Mouse (Mus musculus): Measurements from ENCODE around the gene Fam178b. TPM values are rescaled to one million over a fixed set of nuclear protein-coding genes. Genes with fewer than 3 reads are reported as not detected.

Gene Fam178b
- polyA plus RNA-seq, 1 experiment from 2014 or later: 3.0 TPM

DNA sequence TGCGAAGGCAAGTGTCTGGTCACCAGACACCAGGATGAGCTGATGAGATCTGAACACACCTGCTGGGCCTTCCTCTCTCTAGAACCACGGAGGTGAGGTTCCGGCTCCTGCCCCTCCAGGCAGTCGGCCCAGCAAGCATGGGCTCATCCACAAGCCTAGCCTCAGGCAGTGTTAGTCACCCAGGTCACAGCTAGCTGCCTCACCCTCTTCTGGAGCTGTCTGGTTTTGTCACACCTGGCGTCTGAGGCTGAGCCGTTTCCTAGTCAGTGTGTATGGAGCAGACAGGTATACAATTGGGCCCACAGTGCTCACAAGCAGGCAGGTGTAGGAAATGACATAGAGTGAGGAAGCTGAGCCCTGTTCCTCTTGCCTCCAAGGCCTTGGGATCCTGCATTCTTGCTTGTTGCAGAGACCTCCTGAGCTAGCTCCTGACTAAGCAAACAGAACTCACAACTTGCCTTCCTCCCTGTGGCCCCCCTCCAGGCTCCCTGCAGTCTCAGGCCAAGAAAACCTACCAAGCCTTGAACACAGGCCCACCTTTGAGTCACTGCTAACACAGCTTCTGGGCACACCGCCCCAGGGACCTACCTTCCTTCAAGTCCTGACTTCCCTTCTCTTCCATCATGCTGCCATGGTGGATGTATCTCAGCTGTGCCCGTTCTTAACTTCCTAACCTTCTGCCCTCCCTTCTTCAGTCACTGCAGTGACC lies 99.4 kb downstream of the Fam178b start:
- WGBS: 76% methylated on average over 8 of the region's 8 CpGs
- no peak overlapping the region for H3K4me3 ChIP-seq
- no peak for ATAC-seq (ENCODE audit: insufficient number of reproducible peaks, low FRiP score)
- no peak overlapping the region for H3K9ac ChIP-seq
- 0 out of 2 replicates have a peak overlapping the region, but pooled peaks have one; percentile 1 for H3K4me2 ChIP-seq
- no peaks in the 10 kb centered on the region for H3K36me3 ChIP-seq
- peak overlapping the region; percentile 80; the same call in 1 of the 2 replicates for H3K27ac ChIP-seq (ENCODE audit: poor library complexity, severe bottlenecking)
- H3K27me3 ChIP-seq (replicated peaks): no peaks in the 10 kb centered on the region
- H3K4me1 ChIP-seq (replicated peaks): peaks cover 69% of the 10 kb centered on the region
- H3K9me3 ChIP-seq (replicated peaks): no peaks in the 10 kb centered on the region

DNA sequence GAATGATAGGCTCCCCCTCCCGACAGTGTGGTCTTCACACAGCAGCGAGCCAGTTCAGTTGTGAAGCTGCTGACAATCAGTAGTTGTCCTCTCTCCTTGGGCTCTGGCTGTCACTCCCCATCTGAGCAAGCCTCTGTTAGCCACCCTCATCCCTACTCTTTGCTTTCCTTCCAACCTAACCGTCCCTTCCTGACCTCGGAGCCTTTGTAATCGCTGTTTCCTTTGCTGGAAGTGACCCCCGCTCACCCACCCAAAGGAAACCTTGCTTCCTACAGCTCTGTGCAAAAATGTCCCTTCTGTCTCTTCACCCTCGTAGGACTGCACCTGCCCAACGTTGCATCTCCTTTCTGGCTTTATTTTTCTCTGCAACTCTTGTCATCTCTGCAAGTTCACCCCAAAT lies 100.8 kb downstream of the Fam178b start:
- Histone ChIP-seq H3K9me3 (replicated peaks) (no peaks in the 10 kb centered on the region), H3K27ac (ENCODE audit: poor library complexity, severe bottlenecking) (no peak overlapping the region), H3K36me3 (no peaks in the 10 kb centered on the region), H3K27me3 (replicated peaks) (no peaks in the 10 kb centered on the region), H3K4me3 (no peak overlapping the region), H3K4me2 (no peak overlapping the region), H3K4me1 (replicated peaks) (peaks cover 68% of the 10 kb centered on the region), H3K9ac (no peak overlapping the region)
- no peak for ATAC-seq (ENCODE audit: insufficient number of reproducible peaks, low FRiP score)
- WGBS: 62% methylated on average over 8 of the region's 8 CpGs

DNA sequence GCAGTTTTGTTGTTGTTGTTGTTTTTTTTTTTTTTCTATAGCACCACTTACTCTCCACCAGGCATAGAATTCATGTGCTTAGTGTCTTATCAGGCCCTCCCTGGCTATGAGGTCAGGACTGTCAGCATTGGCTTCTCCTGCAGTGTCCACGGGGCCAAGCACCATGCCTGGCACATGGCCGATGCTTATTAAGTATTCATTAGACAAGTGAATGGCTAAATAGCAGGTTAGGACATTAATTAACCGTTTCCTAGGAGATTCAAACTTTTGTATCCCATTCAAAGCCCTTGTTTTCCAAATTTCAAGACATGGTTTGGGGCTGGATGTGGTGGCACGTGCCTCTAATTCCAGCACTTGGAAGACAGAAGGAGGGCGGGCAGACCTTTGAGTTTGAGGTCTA lies 101.7 kb downstream of the Fam178b start:
- Histone ChIP-seq H3K36me3 (no peaks in the 10 kb centered on the region), H3K4me1 (replicated peaks) (peaks cover 74% of the 10 kb centered on the region), H3K4me3 (no peak overlapping the region), H3K9me3 (replicated peaks) (no peaks in the 10 kb centered on the region), H3K4me2 (peak overlapping the region; percentile 63), H3K27ac (ENCODE audit: poor library complexity, severe bottlenecking) (peak overlapping the region; percentile 93), H3K27me3 (replicated peaks) (no peaks in the 10 kb centered on the region), H3K9ac (no peak overlapping the region)
- WGBS: 63% methylated on average over 5 of the region's 5 CpGs
- ATAC-seq (ENCODE audit: insufficient number of reproducible peaks, low FRiP score): no peak

DNA sequence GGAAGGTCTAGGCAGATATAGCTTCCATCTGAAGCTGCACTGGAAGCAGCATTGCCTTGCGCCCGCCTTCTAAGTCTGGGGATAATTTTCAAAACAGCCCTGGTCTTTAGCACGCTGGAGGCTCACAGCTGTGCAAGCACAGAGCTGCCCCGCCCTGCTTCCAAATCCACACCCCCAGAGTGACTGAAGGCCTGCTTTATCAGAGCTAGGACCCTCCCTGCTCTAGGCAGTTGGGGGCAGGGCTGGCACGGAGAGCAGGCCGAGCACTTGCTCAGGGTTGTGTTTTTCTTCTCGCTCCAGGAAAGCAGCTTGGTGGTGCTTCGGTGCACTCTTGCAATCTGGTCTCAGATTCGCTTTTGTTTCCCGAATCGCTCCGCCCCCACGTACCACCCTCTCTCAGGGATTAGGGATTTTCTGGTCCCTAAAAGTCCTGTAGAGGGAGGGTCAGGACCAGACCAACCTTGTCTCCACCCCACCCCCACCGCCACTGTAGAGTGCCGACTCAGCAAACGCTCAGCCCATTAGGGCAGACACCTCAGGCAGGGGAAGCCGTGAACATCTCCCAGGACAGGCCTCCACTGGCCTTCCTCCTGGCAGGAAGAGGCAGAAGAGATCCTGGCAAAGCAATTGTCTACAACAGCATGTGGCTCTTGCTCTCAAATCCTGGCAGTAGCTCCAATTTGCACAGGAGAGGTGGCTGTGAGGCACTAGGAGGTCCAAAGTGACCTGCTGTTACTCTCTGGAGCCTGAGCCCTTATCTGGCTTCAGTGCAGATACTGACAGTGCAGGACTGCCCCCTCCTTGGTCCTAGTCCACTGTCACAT lies 102.4 kb downstream of the Fam178b start:
- Histone ChIP-seq H3K4me1 (replicated peaks) (peaks cover 72% of the 10 kb centered on the region), H3K27ac (ENCODE audit: poor library complexity, severe bottlenecking) (peak overlapping the region; percentile 93), H3K9ac (peak overlapping the region; percentile 66), H3K4me2 (peak overlapping the region; percentile 63), H3K9me3 (replicated peaks) (no peaks in the 10 kb centered on the region), H3K4me3 (peak overlapping the region; percentile 26), H3K36me3 (no peaks in the 10 kb centered on the region), H3K27me3 (replicated peaks) (no peaks in the 10 kb centered on the region)
- ATAC-seq (ENCODE audit: insufficient number of reproducible peaks, low FRiP score): peak; percentile 92
- 2% methylated on average over 17 of the region's 17 CpGs for WGBS

DNA sequence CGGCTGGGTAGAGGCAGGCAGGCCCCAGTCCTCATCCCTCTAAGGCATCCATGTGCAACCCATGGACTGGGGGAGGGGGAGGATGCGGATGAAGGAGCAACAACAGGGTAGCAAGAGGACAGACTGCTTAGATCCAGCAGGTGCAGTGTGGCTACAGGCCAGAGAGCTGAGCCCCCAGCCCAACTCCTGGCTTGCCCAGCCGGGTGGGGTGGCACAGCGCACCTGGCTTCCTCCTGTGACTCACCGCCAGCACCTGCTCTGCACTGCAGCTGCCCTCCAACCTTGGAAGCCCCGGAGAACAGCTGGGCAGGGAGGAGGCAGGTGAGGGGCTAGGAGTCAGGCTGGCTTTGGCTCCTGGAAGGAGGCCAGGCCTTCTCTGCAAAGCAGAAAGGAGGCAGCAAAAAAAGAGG lies 103.0 kb downstream of the Fam178b start:
- H3K4me2 ChIP-seq: peak overlapping the region; percentile 63
- H3K4me1 ChIP-seq (replicated peaks): peaks cover 69% of the 10 kb centered on the region
- H3K27me3 ChIP-seq (replicated peaks): no peaks in the 10 kb centered on the region
- peak overlapping the region; percentile 26 for H3K4me3 ChIP-seq
- peak overlapping the region; percentile 66 for H3K9ac ChIP-seq
- peak; percentile 10; the same call in 1 of the 2 replicates for ATAC-seq (ENCODE audit: insufficient number of reproducible peaks, low FRiP score)
- H3K36me3 ChIP-seq: no peaks in the 10 kb centered on the region
- H3K27ac ChIP-seq (ENCODE audit: poor library complexity, severe bottlenecking): peak overlapping the region; percentile 93
- no peaks in the 10 kb centered on the region for H3K9me3 ChIP-seq (replicated peaks)
- 30% methylated on average over 6 of the region's 6 CpGs for WGBS

DNA sequence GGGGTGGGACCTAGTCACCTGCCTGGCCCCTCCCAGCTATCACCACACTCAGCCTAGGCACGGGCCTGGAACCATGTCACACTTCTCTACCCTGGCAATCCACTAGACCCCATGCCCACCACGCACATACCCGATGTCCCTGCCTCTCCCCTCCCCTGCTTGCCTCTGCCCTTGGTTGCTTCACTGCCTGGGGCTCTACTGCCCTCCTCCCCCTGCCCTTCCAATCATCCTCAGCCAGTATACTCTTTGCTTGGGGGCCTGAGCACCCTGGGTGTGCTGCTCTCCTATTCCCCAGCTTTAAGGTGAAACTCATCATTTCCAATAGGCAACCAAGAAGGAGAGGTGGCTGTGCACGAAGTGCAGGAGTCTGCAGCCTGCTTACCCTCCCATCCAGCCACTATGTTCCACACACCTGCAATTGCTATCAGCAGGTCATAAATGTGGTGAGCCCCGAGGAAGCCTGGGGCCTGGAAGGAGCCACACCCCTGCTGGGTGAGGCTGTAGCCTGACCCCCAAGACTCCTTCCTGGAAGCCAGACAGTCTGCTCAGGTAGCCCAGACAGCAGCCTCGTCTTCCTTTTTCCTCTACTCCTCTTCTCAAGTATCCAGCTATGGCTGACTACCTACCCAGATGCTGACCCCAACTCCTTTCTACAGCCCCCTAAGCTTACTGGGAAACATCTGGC lies 105.8 kb downstream of the Fam178b start:
- ATAC-seq (ENCODE audit: insufficient number of reproducible peaks, low FRiP score): no peak
- Histone ChIP-seq H3K9me3 (replicated peaks) (no peaks in the 10 kb centered on the region), H3K4me1 (replicated peaks) (peaks cover 58% of the 10 kb centered on the region), H3K36me3 (no peaks in the 10 kb centered on the region), H3K9ac (no peak overlapping the region), H3K4me2 (no peak overlapping the region), H3K27me3 (replicated peaks) (no peaks in the 10 kb centered on the region), H3K27ac (ENCODE audit: poor library complexity, severe bottlenecking) (no peak overlapping the region), H3K4me3 (no peak overlapping the region)
- 61% methylated on average over 6 of the region's 6 CpGs for WGBS

DNA sequence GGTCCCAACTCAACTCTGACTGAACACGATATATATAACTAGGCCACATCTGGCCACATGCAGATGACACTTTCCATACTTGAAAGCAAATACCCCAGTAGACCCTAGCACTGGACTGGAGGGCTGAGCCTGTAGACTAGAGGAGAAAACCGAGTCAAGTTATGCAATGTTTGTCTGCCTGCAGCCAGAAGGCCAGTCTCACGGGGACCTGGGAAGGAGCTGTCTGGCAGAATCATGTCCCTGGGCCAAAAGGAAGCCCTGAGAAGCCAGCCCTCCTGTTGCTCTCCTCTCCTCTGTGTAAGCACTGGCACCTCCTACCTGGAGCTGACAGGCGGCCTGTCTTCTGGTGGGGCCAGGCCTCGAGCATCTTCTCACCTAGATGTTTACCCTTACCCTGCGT lies 107.6 kb downstream of the Fam178b start:
- Histone ChIP-seq H3K27ac (ENCODE audit: poor library complexity, severe bottlenecking) (no peak overlapping the region), H3K4me3 (no peak overlapping the region), H3K27me3 (replicated peaks) (no peaks in the 10 kb centered on the region), H3K9ac (no peak overlapping the region), H3K9me3 (replicated peaks) (no peaks in the 10 kb centered on the region), H3K4me1 (replicated peaks) (peaks cover 58% of the 10 kb centered on the region), H3K4me2 (no peak overlapping the region), H3K36me3 (no peaks in the 10 kb centered on the region)
- 61% methylated on average over 6 of the region's 6 CpGs for WGBS
- no peak for ATAC-seq (ENCODE audit: insufficient number of reproducible peaks, low FRiP score)

DNA sequence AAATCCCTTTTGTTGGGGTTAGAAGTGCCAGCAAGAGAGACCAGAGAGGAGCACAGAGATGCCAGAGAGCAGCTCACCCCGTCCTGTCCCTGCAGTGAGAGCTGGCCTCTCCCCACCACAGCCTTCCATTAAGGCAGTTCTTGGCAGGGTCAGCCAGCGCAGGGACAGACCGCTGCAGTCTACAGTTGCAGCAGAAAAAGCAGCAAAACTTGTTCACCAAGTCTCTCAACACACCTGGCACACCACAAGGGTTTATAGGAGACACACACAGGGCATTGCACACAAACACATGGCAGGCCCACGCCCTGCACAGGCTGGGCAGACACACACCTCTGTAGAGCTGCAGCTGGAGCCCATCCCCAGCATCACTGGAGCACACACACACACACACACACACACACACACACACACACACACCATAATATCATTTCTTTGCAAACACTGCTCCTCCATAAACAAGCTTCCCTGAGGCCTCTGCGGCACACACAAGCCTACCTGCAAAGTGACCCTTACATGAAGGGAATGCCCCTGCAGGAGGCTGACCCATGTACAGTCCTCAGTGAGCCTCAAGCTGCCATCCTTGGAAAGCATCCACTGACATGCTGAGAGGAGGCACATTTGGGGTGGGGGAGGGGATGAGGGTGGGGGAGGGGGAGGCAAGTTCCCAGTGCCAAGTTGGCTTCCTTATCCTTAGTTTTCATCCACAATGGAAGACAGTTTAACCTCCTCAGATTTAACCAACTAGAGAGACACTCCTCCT lies 108.6 kb downstream of the Fam178b start:
- H3K4me1 ChIP-seq (replicated peaks): peaks cover 57% of the 10 kb centered on the region
- H3K36me3 ChIP-seq: no peaks in the 10 kb centered on the region
- H3K4me3 ChIP-seq: no peak overlapping the region
- no peaks in the 10 kb centered on the region for H3K9me3 ChIP-seq (replicated peaks)
- no peak overlapping the region for H3K4me2 ChIP-seq
- H3K27me3 ChIP-seq (replicated peaks): no peaks in the 10 kb centered on the region
- ATAC-seq (ENCODE audit: insufficient number of reproducible peaks, low FRiP score): no peak
- H3K9ac ChIP-seq: no peak overlapping the region
- WGBS: 91% methylated on average over 5 of the region's 5 CpGs
- no peak overlapping the region for H3K27ac ChIP-seq (ENCODE audit: poor library complexity, severe bottlenecking)

DNA sequence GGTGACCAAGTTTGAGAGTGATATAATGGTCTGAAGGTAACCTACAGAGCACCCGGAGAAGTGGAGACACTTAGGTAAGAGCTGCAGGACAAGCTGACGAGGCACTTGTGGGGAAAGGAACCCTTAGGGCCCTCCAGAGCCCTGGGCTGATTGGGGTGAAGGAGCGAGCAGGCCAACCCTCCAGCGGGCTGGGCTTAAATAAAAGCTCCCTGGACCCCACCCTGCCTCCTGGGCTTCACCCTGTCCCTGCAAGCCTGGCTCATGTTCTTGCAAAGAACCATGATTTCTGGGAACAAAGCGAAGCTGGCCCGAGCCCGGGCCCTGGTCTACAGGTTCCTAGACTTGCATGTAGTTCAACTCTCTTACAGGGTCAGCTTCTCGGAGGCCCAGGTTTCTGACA lies 109.5 kb downstream of the Fam178b start:
- Histone ChIP-seq H3K27ac (ENCODE audit: poor library complexity, severe bottlenecking) (no peak overlapping the region), H3K27me3 (replicated peaks) (no peaks in the 10 kb centered on the region), H3K4me3 (no peak overlapping the region), H3K4me2 (no peak overlapping the region), H3K36me3 (no peaks in the 10 kb centered on the region), H3K9me3 (replicated peaks) (no peaks in the 10 kb centered on the region), H3K4me1 (replicated peaks) (peaks cover 57% of the 10 kb centered on the region), H3K9ac (no peak overlapping the region)
- WGBS: 79% methylated on average over 8 of the region's 8 CpGs
- no peak for ATAC-seq (ENCODE audit: insufficient number of reproducible peaks, low FRiP score)

DNA sequence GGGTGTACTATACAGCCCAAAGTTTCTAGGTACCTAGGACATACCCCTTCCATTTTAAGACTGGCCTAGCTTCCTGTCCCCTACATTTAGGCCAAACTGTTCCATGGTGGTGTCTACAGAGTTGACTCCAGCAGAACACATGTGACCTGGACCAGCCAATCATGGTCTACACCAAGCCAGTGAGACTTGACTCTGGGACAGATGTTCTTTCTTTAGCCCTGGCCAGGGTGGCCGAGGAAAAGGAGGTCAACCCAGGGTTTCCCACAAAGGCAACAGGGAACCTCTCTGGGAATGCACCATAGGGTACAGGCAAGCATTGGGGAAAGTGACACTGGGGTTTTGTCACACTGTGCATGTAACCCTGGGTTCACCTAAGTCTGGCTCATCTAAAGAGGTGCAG lies 110.3 kb downstream of the Fam178b start:
- H3K27me3 ChIP-seq (replicated peaks): no peaks in the 10 kb centered on the region
- no peak overlapping the region for H3K9ac ChIP-seq
- H3K27ac ChIP-seq (ENCODE audit: poor library complexity, severe bottlenecking): no peak overlapping the region
- H3K36me3 ChIP-seq: no peaks in the 10 kb centered on the region
- peaks cover 65% of the 10 kb centered on the region for H3K4me1 ChIP-seq (replicated peaks)
- no peaks in the 10 kb centered on the region for H3K9me3 ChIP-seq (replicated peaks)
- ATAC-seq (ENCODE audit: insufficient number of reproducible peaks, low FRiP score): no peak
- WGBS: 52% methylated on average over 1 of the region's 1 CpGs
- no peak overlapping the region for H3K4me2 ChIP-seq
- no peak overlapping the region for H3K4me3 ChIP-seq
